Mouse (Mus musculus) ovary, adult 2 months (tissue): ENCODE measurements around the gene Zfp668. TPM values are rescaled to one million over a fixed set of nuclear protein-coding genes. Genes with fewer than 3 reads are reported as not detected.

Experiments
- polyA plus RNA-seq: library from polyadenylated mRNA; depleted of rRNA; stranded (reverse); fragments of >200 nt; gene quantifications from 2 replicates; pipeline ENCODE4 v1.2.3, GENCODE M21; 2012; rRNA removed

The Zfp668 gene
- polyA plus RNA-seq: 11.1 and 14.6 TPM in 2 replicates

DNA sequence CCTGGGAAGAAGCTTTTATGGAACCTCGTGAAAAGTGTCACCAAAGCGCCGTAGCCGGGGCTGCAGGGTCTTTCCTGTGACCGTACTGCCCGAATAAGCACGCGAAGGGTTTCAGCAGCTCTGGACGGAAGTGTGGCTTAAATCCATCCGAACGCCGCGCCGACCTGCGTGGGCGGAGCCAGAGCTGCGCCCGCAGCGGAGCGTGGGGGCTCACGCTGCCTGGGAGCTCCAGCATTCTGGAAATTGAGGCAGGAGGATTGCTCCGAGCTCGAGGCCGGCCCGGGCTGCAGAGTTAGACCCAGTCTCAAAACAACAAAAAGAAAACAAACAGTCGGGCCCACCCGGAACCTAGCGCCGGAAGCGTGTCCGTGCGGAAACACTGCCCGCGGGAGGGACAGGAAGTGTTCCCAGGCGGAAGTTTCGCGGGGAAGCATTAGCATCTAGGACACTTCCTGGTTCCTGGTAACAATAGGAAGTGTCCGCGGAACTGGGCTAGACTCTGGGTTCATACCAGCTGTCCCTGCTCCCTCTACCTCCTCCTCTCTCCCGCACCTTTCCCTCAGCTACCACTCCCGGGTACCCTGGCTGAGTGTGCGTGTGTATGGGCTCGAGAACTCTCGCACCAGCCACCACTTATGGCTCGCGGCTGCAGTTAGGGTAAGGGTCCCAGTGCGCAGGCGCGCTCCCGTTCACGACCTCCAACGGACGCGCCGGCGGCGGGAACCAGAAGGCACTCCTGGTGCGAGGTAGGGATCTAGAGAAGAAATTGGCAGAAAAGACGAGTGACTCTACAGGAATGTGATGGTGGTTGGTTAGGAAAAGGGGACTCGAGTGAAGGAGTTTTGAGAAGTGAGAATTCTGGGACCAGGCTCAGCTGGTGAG lies at the start of gene Zfp668:
Gene Zfp668, minus strand, starts transcription at position 362 of the 882 bp plus-strand sequence.

DNA sequence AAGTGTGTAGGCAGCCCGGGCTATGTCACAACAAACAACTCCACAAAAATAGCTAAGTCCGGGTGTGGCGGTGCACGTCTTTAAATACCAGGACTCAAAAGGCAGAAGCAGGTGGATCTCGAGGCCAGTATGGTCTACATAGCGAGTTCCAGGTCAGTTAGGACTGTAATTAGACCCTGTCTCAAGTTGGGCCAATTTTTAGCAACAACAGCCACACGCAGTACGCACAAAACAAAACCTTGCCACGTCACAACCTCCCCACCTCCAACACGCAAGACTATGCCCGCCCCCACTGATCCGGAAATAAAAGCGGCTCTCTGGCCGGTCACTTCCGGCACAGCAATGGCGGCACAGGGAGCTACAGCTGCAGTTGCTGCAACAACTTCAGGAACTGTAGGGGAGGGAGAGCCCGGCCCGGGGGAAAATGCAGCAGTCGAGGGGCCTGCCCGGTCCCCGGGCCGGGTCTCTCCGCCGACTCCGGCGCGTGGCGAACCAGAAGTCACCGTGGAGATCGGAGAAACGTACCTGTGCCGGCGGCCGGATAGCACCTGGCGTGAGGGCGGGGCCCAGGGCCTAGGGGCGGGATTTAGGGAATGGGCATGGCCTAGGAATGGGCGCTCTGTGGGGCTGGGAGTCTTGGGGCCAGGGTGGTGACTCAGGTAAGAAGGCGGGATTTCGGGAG lies 35.7 kb upstream of the Zfp668 start, which contains the start of gene Kat8:
Gene Kat8, plus strand, starts transcription at position 327 of the 682 bp plus-strand sequence.

DNA sequence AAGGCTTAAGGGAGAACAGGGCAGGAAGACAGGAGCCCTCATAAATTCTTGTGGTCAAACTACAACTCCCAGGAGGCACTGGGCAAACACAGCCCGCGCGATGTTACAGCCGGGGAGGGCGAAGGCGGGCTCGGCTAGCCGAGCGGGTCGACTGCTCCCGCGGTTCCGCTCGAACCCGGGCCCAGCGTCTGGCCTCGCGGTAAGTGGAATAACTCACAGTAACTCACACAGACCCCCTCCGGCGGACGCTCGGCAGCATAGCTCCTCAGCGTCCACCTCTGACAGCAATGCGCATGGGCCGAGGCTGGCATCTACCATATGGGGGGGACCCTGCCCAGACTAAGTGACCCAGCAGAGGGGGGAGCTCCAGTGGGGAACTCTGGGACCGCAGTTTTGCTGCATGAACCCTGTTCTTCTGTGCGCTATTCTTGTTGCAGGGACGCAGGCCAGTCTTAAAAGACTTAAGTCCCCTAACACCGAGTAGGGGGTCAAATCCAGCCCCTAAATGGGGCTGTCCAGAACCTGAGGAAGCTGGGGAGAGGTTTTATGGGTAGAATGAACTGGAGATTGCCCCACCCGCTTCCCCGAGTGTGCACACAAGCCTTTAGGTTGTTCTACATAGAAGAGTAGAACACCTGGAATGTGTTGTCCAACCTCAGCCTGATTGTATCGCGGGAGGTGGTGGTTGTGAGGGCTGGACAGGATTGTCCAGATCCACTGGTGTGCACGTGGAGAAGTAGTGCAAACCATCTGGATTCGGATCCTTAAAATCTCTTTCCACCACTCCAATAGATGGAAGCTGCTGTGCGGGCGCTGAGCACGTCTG lies 27.6 kb upstream of the Zfp668 start, which contains the start of gene Bckdk:
Gene Bckdk, plus strand, starts transcription at position 112 of the 826 bp plus-strand sequence.

DNA sequence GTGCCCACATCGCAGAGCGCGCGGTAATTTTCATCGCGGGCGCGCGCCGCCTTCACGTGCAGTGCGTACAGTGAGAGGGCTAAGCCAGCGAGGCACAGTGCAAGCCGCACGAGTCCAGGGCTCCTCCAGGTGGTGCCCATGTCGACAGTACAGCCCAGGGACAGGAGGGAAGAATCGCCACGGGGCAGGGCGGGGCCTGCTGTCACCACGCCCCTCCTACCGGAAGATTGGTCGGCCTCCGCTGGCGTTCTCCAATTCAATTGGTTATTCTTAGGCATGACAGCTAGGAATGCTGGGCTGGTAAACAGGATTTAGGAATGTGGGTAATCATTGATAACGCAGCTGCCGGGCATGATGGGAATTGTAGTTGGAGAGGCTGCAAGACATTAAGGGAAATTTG lies 18.8 kb upstream of the Zfp668 start, which contains the start of the genes Gm21974 and Vkorc1:
Gene Gm21974, minus strand, starts transcription at position 13 of the 400 bp plus-strand sequence.
Gene Vkorc1, minus strand, starts transcription at position 176 of the 400 bp plus-strand sequence.

DNA sequence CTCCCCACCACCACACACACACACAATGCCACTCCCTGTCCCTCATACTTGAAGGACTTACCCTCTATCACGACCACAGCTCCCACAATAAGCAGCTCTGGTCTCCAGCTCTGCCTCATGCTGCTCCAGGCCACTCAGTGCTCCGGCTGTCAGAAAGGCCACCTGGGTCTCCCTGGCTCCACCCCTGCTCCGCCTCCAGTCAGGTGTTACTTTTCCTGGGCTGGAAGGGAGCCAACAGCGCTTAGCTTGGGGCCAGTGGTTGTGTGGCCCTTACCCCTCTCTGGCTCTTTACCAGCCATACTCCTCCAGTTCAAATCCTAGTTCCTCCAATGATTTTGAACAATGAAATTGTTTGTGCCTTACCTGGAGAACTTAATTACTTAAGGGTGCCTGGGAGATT lies 14.2 kb upstream of the Zfp668 start, which contains the start of gene Prss53:
Gene Prss53, minus strand, starts transcription at position 173 of the 400 bp plus-strand sequence.

DNA sequence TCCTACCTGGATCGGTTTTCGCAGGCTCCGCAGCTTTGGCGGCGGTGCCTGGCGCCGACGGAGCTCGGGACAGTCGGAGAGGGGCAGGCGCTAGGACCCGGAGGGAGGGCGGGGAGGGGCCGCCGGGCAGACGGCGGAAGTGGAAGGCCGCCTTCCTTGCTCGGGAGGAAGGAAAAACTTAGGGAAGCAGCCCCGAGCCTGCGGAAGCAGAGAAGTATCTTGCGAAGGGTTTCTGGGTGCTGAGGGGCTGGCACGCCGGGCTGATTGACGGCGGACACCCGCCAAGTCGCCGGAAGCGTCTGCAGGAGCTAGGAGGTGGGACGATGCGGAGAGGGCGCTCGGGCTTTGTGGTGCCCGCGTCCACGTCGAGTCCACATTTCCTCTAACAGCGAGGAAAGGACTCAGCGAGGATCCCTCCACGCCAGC lies 574 bp downstream of the Zfp668 start, which contains the start of gene Zfp646:
Gene Zfp646, plus strand, starts transcription at position 181 of the 426 bp plus-strand sequence.

DNA sequence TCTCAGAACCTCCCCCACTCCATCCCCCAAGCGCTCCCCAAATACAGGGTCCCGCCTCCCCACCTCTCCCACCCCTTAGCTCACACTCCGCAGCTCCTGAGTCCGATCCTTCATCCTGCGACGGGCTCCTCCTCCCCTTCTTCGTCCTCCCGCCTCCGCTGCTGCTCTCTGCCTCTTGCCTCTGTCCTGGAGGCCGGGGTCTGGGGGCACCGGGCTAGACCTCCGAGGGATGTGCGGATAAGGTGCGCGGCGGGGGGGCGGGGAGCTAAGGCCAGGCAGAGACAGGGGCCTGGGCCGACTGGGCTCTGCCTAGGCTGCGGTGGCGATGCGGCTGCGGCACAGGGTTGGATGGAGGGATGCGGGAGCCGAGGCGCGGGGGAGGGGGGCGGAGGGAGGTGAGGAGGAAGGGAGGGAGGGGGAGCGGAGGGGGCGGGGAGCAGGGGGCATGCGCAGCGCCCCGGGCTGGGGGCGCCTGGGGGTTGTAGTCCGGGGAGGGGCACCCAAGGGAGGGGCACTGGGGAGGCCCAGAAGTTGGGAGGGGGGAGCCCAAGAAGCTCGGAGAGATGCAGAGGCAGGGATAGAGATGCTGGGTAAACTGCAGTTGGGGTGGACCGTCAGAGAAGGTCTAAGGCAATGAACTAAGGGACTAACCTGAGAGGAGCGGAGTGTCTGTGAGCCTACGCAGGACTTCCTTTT lies 52.3 kb downstream of the Zfp668 start, which contains the start of the genes Stx4a and Stx1b:
Gene Stx4a, plus strand, starts transcription at position 119 of the 696 bp plus-strand sequence.
Gene Stx1b, minus strand, starts transcription at position 374 of the 696 bp plus-strand sequence.

Other genes starting within 250 kb of the Zfp668 start
- 67.7 and 78.2 TPM in 2 replicates for gene Bcl7c, start 167.9 kb downstream of the Zfp668 start, polyA plus RNA-seq
- 33.4 and 51.7 TPM in 2 replicates for gene Ctf1, start 164.1 kb downstream of the Zfp668 start, polyA plus RNA-seq
- 0.27 and 0.30 TPM in 2 replicates for gene Ctf2, start 144.7 kb downstream of the Zfp668 start, polyA plus RNA-seq
- 68.7 and 76.0 TPM in 2 replicates for gene Fbxl19, start 132.3 kb downstream of the Zfp668 start, polyA plus RNA-seq
- 51.2 and 60.6 TPM in 2 replicates for gene Orai3, start 107.0 kb downstream of the Zfp668 start, polyA plus RNA-seq
- gene Setd1a, start 100.2 kb downstream of the Zfp668 start, polyA plus RNA-seq: 9.9 and 12.3 TPM in 2 replicates
- gene Gm49388, start 91.2 kb downstream of the Zfp668 start, polyA plus RNA-seq: 0.06 TPM in 1 of 2 replicates, not detected in the other
- gene Hsd3b7, start 76.2 kb downstream of the Zfp668 start, polyA plus RNA-seq: 78.5 and 87.3 TPM in 2 replicates
- 66.0 and 82.3 TPM in 2 replicates for gene Stx4a, start 52.5 kb downstream of the Zfp668 start, polyA plus RNA-seq
- 15.2 and 17.7 TPM in 2 replicates for gene Stx1b, start 52.3 kb downstream of the Zfp668 start, polyA plus RNA-seq
- gene Zfp646, start 607 bp downstream of the Zfp668 start, polyA plus RNA-seq: 23.0 and 25.1 TPM in 2 replicates
- gene Prss53, start 14.1 kb upstream of the Zfp668 start, polyA plus RNA-seq: 6.7 and 8.5 TPM in 2 replicates
- not detected in 2 replicates for gene Gm21974, start 18.6 kb upstream of the Zfp668 start, polyA plus RNA-seq
- gene Vkorc1, start 18.8 kb upstream of the Zfp668 start, polyA plus RNA-seq: 241 and 372 TPM in 2 replicates
- gene Bckdk, start 27.3 kb upstream of the Zfp668 start, polyA plus RNA-seq: 99.5 and 124 TPM in 2 replicates
- 18.4 and 22.3 TPM in 2 replicates for gene Kat8, start 35.7 kb upstream of the Zfp668 start, polyA plus RNA-seq
- 44.6 and 45.0 TPM in 2 replicates for gene Prss8, start 53.3 kb upstream of the Zfp668 start, polyA plus RNA-seq
- 29.0 and 31.2 TPM in 2 replicates for gene Prss36, start 69.9 kb upstream of the Zfp668 start, polyA plus RNA-seq
- 304 and 455 TPM in 2 replicates for gene Fus, start 90.6 kb upstream of the Zfp668 start, polyA plus RNA-seq
- 60.1 and 71.2 TPM in 2 replicates for gene Pycard, start 117.0 kb upstream of the Zfp668 start, polyA plus RNA-seq
- gene Trim72, start 127.1 kb upstream of the Zfp668 start, polyA plus RNA-seq: 0.97 and 1.1 TPM in 2 replicates
- gene Itgam, start 185.8 kb upstream of the Zfp668 start, polyA plus RNA-seq: 5.6 and 6.6 TPM in 2 replicates
- 0.03 TPM in 1 of 2 replicates, not detected in the other for gene Gm49368, start 185.9 kb upstream of the Zfp668 start, polyA plus RNA-seq